Mouse (Mus musculus): Measurements from ENCODE around the gene Slc35f3.
A peak's percentile ranks its signal among the peaks of the same experiment; 100 is the strongest.

Slc35f3 gene

DNA sequence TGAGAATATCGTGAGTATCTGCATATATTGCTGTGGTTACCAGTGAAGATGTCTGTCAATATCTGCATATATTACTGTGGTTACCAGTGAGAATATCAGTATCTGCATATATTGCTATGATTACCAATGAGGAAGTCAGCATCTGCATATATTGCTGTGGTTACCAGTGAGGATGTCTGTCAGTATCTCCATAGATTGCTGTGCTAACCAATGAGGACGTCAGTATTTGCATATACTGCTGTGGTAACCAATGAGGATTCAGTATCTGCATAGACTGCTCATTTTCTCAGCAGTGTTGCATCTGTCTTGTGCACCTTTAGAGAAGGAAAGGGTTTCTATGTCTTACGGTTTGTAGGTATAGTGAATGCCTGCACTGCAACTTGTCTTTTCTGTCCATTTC, 122.5 kb downstream of the Slc35f3 start:
- no peak for DNase-seq

DNA sequence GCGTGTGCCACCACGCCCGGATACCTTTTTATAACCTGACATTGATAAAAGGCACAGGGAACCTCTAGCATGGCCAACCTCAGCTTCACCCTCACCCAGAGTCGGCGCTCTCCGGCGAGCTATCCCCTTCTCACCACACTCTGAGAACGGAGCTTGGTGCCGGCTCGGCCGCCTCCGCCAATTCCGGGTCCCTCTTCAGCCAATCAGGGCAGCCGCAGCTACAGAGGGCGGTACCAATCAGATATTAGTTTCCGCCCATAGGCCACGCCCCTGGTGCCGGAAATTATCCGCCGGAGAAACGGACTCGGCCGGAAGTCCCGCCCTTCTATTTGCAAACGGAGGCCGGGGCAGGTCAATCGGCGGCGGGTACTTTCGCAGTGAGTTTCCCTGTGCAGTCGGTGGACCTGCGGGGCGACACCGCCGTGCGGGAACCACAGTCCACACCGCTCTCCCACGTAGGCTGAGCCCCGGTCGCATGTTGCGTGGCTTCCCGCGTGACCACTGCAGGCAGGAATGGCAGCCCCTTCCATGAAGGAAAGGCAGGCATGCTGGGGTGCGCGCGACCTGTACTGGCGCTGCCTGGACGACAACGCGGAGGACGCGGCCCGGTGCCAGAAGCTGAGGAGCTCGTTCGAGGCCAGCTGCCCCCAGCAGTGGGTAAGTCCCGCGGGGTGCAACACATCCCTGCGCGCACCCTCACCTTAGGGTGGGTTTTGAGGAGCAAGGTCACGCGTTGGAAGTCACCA, 124.0 kb downstream of the Slc35f3 start, which contains the start of gene Coa6:
Gene Coa6, plus strand, starts transcription at position 342 of the 746 bp plus-strand sequence.
- DNase-seq = peak; percentile 99

DNA sequence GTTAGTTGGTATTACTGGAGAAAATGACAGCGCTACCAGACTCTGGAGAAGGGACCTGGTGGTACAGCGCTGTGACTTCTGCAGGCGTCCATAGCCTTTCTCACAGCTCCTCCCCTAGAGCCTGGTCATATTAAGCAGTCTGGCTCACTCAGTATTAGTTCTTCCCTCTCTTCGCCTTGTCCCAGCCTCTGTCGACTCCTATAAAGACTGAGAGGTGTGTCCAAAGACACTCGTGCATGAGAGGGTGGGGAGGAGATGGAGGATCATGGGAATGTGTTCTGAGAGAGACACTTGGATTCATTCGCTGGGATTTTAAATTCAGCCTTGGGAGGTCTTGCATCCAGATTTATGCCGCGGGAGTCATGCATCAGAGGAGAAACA, 124.6 kb downstream of the Slc35f3 start:
- peak; percentile 49 for DNase-seq

DNA sequence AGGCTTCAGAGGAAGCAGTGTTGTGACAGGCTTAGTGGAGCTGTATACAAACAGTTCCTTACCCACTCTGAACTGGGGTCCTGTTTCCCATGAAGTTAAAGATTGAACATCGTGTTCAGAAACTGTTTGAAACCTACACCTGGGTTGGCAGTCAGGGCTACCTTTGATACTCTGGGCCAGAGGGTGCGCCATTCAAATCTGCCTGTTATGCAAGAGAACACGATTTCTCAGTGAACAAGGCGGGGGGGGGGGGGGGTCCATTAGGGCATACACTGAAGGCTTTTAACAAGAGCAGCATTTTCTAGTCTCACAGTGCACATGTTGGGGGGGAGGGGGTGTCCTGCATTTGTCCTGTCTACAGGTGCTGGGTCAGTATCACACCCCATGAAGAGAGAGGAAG, 125.8 kb downstream of the Slc35f3 start:
- peak; percentile 27 for DNase-seq

DNA sequence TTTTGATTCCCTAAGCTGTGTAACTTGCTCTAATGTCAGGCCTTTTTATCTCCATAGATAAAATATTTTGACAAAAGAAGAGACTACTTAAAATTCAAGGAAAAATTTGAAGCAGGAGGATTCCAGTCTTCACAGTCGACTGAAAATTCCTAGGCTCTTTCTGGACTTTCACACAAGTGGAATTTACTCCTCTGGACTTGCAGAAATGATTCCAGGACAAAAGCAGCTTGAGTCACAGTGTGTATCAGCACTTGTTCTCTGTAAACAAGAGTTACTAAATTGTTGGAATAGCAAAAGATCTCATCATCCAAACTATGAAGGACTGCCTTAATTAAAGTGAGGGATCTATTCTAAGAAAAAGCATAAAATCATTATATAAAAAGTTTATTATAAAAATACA, 126.6 kb downstream of the Slc35f3 start:
- DNase-seq = no peak

DNA sequence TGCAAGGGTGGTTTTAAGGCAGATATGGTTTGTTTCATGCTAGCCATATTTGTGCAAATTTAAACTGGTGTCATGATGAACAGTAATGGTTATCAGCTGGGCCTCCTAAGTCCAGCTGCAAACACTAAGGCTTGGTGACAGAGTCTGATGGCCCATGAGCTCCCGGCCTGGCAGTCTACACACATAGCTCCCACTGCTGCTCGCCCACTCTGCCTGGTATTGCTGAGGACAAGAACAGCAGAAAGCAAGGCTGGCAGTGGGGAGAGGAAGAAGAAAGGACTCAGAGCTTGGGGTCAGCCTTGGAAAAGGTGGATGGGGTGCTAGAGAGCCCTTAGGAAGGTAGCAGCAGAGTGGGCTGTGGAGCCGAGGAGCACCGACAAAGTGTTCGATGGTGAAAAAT, 131.3 kb downstream of the Slc35f3 start:
- no peak for DNase-seq

DNA sequence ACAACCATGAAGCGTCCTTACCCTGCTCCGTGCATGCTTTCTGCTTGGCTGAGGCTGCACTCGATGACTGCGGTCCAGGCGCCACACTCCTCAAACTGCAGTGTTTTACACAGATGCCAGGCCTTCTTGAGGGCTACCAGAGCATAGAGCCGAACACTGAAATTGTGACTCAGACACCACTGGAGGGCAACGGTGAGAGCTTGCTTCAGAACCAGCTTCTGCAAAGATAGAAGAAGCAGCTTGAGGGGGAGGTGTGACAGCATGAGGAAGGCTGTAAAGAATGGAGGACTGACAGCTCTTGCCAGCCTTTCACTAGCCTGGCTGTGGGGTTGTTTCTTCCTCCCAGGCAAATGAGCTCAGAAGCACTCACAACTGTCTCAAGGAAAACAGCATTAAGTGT, 135.5 kb downstream of the Slc35f3 start:
- no peak for DNase-seq

DNA sequence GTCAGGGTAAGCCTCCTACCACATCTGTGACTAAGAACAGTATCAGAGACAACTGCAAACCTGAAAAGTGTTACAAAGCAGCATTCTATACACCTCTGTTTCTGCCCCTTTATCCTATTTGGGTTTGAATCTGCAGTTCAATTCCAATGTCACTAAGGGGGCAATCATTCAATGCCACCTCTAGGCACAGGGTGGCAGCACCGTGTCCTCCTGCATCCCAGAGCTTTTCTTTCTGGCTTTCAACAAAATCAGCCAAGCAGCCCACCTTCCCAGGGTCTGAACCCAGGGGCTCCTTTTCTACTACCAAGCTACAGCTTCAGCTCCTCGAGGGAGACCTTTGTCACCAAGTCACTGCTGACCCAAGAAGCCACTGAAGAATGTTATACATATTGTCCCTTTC, 140.6 kb downstream of the Slc35f3 start:
- DNase-seq = no peak

Data from kidney, adult 18-20 months (tissue).